Mouse (Mus musculus) NIH3T3 (cell line): ENCODE measurements around the gene Hook2.

Source experiments
- DNase-seq: peaks from one replicate; pipeline ENCODE4 v3.0.0-alpha.2; 2012; ENCODE audit warnings: low read depth

Hook2 gene

DNA sequence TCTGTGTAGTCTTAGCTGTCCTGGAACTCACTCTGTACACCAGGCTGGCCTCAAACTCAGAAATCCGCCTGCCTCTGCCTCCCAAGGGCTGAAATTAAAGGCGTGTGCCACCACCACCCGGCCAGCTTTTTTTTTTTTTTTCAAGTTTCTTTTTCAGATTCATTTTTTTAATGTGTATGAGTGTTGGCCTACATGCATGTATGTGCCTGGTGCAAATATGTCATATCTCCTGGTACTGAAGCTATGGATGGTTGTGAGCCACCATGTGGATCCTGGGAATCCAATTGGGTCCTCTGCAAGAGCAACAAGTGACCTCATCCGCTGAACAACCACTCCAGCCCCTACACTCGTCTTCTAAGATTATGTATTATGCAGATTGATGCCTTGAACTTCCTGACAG lies 3.0 kb upstream of the Hook2 start:
- DNase-seq: no peak

DNA sequence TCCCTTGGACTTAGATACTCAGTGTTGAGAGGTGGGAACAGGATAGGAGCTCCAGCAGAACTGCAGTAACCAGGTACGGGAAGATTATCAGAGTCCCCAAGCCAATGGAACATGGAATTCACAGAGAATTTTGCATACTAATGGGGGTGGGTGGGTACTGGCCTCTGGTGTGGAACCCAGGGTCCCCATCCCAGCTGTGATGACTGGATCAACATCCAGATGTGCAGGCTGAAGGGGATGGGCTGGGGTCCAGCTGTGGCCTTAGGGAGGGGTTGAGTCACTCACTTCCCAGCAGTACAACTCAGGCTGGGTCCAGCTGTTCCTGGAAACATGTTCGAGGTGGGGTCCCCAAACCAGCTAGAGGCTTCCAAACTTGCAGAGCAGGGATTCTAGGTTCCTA lies 2.5 kb upstream of the Hook2 start:
- peak; percentile 53 for DNase-seq

DNA sequence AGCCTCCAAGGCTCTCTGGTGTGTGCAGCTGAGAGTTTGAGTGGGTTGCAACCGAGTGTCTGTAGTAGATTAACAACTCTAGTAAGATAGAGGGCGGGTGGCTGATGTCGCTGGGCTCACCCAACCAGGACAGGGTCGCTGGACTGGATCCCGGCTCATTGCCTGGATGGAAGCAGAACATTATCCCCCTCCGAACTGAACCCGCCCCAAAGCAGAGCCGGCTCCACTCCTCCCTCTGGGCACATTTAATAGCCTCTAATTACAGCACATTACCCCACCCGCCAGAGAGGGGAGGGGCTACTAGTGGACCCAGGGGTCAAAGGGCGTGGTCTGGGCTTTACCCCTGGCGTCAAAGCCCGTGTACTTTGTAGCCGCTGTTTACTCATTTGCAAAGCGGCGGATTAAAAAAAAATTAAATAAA lies 1.1 kb upstream of the Hook2 start:
- DNase-seq: peak; percentile 67

DNA sequence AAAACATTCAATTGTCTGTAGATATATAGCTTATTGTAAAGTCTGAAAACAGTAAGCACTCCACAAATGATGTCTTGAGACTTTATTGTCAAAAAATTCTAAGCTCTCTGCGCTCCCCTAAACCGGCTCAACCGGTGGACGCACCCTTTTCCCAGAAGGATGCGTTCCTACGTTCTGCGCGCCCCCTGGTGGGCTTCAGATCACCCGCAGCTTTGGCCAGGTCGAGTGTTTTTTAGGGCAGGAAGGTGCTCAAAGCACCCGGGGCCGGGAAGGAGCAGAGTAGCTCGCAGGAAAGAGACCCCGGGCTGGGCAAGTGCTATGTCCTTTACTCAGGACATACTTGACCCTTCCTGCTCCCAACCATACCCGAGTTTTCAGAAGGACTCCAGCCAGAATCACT lies 593 bp upstream of the Hook2 start:
- peak; percentile 98 for DNase-seq

DNA sequence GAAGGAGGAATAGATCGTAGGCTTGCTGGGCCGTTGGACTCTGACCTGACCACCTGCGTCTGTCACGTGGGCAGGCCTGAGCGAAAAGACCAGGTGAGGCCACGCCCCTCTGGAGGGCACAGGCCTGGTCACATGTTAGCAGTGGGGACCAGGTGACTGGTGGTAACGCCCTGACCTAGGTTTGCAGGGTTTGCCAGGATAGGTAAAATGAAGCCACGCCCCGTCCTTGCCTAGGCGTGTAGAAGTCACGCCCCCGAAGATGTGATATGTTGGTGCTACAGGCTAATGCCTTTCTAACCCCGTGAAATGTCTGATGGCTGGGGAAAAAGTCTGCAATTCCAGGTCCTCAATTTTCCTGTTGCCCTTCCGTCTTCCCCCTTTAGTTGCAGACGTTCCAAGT lies 433 bp downstream of the Hook2 start:
- no peak for DNase-seq

DNA sequence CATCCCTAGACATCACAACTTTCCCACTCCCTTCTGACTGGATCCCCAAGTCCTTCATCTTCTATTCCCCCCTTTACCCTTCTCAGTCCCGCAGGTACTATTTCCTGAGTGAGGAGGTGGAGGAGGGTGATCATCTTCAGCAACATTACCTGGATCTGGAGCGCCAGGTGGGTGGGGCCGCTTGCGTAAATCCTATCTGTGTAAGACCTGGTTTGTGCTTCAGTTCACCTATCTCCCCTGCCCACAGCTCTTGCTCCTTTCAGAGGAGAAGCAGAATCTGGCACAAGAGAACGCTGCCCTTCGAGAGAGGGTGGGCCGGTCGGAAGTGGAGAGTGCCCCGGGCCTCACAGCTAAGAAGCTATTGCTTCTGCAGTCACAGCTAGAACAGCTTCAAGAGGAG lies 4.0 kb downstream of the Hook2 start:
- DNase-seq: no peak

DNA sequence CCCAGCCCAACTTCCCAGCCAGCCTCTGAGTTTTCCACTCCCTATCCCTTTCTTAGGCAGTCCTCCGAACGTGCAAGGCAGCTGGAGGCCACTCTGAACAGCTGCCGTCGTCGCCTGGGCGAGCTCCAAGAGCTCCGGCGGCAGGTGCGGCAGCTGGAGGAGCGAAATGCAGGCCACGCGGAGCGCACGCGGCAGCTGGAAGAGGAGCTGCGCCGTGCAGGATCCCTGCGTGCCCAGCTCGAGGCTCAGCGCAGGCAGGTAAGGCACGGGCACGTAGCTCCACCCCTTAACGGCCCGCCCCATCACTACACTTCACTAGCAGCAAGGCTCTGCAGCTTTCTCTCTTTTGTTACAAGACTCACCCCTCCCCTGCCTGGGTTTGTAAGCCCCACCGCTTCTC lies 5.3 kb downstream of the Hook2 start:
- DNase-seq: no peak

DNA sequence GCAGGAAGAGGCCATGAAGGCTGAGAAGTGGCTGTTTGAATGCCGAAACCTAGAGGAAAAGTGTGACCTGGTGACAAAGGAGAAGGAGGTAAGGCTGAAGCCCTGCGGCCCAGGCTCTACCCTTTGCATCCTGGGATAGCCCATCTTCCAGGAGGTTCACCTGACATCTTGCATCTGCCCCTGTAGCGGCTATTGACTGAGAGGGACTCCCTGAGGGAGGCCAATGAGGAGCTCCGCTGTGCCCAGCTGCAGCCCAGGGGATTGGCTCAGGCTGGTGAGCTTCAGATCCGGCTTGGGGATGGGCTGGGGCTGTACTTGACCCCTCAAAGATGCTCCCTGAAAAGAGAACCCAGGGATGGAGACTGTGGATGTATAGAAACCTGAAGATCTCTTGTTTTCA lies 6.6 kb downstream of the Hook2 start:
- no peak for DNase-seq

DNA sequence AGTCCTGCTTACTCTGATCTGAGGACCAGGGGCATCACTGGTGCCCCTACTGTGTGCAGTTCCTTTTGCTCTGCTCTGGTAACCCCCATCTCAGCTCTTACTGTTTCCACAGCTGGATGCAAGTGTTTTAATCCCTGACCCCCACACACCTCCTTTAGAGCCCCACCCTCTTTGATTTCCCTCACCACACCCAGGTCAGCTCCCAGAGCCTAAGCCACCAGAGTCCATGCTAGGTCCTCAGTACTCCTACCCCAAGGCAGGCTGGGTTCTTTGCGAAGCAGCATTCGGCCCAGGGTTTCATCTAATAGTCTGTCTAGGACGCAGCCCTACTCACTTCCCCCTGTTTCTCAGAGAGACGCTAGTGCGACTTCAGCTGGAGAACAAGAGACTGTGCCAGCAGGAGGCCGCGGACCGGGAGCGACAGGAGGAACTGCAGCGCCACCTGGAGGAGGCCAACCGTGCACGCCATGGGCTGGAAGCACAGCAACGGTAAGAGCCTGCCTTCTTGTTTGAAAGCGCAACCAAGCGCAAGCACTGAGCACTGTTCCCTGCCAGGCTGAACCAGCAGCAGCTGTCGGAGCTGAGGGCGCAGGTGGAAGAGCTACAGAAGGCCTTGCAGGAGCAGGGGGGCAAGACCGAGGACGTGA lies 7.4 kb downstream of the Hook2 start:
- DNase-seq: peak; percentile 91

DNA sequence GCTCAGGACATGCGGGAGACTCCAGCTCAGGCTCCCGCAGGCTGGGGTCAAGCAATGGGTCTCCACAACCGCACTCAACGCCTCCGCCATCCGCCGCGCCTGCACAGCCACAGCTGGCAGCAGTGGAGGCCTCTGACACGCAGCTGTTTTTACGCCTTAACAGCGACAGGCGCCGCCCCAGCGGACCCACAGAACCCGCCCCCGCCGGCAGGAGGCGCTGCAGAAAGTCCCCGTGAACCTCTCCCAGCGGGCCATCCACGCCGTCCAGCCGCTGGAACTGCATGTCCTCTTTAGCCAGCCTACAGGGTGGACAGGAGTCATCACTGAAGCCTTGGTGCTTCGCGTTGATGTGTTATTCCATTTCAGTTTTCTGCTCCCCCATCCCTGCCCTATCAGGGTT lies 17.3 kb downstream of the Hook2 start:
- no peak for DNase-seq

DNA sequence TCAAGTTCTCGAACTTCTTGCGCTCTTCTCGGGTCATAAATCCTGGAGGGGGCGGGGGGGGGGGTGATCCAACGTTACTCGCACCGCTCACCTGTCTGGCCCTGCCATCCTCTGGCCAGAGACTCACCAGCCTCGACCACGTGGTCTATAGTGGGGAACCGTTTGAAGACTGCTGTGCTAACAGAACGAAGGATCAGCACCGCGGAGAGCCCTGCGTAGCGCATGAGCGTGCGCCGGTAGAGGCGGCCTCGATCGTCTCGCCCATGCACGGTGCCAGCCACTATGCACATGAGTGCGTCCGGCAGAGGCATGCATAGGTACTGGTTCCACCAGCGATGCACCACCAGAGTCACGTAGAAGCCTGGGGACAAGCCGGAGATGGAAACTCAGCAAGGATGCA lies 20.8 kb downstream of the Hook2 start:
- DNase-seq: no peak

DNA sequence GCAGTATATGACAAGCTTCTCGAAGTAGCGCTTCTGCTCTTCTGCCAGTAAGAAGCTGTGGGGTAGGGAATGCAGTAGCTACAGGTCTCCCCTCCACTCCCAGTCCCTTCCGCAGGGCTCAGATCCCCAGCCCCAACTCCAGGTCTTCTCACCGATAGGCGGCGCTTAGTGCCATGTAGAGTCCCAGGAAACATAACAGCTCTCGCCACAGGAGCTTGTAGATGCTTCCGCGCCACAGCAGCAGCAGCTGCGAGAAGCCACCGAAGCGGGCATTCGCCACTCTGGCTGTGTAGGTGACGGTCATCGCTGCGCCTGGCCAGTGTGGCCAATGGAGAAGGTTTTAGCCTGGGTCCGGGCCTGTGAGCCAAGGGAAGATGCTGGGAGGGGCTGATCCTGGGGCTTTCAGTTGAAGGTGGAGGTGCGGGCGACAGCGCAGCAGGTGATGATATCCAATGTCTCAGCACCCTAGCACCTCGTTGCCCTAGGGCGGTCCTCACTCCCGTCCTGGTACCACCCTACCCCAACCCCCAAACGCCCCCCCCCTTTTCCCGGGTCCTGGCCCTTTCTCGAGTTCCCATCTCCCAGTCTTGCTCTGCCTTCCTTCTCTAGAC lies 22.9 kb downstream of the Hook2 start:
- DNase-seq: peak; percentile 41

DNA sequence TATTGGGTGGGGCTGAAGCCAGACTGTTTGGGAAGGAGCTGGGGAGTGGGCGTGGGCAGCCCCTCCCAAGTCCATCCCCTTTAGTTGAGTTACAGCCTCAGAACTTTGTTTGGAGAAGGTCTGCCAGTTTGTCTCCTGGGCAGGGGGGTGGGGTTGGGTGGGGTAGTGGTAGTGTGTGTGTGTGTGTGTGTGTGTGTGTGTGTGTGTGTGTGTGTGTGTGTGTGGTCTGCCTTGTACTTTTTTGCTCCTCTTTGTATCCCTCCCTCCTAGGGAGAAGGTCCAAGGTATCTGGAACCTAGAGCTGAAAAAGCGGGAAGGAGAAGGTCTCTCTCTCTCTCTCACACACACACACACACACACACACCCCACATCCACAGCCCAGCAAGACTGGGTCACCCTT lies 24.0 kb downstream of the Hook2 start, which contains the start of gene Best2:
Gene Best2, minus strand, starts transcription at position 101 of the 400 bp plus-strand sequence.
- no peak for DNase-seq

DNA sequence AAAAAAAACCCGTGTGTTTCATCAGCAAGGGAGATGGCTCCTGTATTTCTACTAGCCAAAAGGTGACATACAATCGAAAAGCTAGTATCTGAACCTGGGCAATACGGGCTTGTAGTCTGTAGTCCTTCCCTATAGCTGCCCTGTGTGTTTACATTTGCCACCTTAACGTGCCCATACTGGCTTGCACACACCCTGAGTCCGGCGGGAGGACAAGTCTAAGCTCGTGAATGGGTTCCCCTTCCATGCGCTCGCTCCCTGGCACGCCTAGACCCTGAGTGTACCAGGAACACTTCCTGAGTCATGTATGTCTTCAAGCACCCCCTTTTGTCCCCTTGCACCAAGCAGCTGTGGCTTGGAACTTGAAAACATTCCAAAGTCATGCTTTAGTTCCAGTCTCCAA lies 26.3 kb downstream of the Hook2 start:
- DNase-seq: no peak

DNA sequence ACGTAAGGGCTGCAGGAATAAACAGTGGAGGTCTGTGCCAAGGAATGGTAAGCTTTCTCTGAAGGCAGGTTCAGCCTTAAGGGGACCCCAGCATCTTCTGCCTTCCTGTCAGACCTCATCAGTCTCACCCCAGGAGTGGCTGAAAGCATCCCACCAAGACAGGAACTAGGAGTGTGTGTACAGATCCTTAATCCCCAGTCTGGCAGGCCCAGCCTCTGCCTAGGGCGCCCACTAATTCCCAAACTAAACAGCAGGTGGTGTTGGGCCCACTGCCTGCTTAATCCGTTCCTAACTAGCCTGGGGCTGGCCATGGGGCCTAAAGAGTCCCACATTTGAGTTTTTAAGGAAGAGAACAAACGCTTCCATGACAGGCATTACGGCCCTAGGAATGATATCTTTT lies 26.8 kb downstream of the Hook2 start:
- DNase-seq: peak; percentile 24

DNA sequence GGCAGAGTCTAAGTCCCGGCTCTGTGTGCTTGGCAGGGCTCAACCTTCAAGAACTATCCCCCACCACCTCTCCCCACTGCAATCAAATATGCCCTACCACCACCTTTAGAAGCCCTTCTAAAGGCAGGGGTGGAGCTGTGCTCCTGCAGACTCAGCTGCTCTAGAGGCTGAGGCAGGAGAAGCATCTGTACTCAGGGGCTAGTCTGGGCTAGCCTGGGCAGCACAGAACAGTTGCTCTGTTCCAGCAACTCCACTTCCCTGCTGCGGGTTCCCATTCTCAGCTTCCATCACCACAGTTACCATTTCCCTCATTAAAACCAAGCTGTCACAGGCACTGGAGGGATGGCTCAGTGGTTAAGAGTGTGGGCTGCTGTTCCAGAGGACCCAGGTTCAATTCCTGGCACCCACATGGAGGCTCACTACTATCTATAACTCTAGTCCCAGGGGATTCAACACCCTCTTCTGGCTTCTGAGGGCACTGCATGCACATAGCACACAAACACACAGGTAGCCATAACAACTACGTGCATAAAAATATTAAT lies 31.2 kb downstream of the Hook2 start:
- DNase-seq: no peak

DNA sequence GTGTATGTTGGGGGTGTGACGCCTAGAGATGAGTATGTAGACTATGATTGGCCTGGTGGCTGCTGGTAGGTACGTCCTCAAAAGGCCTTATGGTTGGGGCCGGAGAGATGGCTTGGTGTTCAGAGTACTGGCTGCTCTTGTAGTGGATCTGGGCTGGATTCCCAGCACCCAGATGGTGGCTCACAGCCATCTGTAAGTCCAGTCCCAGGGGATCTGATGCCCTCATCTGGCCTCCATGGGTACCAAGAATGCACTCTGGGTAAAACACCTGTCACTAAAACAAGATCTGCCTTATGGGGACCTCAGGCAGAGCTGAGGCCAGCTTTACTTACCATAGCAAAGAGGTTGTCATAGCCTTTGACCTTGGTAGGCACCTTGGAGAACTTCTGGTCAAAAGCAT lies 33.4 kb downstream of the Hook2 start:
- no peak for DNase-seq

DNA sequence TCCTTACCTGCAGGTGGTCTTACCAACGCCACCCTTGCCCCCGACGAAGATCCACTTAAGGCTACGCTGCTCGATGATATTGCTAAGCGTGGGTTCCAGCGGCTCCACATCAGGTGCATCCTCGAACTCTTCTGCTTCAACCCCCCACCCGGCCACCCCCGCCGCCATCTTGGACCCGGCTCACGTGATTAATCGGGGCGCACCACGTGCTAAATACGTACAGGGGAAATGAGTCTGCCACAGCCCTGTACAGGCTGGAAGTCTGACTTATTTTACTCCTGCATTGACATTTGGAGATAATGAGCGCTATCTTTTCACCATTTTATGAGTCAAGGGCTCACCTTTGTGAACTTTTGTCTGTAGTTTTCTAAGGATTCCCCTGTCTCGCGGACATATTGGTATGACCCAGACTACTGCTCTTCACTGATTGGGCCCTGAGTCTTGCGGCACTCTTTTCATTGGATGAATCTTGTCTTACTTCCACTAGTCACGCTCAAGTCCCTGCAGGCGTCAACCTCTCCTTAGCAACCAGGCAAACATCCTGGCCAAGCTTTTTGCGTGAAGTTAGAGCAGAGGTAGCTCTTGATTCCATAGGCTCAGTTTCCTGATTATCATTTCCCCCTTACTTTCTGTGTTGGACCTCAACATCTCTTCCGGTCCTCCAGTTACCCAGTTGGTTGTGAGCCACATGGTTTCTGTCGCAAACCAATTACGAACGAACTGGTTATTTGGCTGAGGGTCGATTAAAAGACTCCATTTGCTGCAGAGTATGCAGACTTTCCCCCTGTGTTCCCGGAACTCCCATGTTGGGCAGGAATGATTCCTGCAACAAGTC lies 34.9 kb downstream of the Hook2 start, which contains the start of gene Asna1:
Gene Asna1, minus strand, starts transcription at position 184 of the 835 bp plus-strand sequence.
- peak; percentile 91 for DNase-seq

DNA sequence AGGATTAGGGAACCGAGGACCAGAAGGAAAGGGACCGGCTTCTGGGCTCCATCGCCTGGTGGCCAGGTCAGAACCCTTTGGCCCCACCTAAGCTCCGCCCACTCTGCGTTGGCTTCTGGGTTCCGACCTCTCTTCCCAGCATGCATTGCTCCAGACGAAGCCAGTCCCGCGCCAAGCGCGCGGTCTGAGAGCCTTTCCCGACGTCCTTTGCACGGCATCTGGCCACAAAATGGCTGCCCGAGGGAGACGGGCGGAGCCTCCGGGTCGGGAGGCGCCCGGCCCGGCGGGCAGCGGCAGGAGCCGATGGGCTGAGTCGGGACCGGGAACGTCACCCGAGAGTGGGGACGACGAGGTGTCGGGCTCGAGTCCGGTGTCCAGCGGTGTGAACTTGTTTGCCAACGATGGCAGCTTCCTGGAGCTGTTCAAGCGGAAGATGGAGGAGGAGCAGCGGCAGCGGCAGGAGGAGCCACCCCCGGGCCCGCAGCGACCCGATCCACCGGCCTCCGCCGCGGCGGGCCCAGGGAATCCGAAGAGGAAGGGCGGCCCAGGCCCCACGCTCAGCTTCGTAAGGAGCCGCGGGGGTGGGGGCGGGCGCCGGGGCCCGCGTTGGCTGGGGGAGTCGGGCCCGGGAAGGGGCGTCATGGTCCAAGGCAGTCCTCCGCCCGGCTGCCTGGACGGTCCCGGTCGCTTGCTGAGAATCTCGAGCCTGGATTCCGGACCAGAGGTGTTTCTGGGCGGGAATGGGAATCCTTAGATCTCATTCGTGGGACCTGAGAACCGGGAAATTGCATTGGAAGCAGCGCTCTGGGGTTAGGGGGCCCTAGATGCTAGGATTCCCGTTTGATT lies 36.5 kb downstream of the Hook2 start, which contains the start of gene Trir:
Gene Trir, plus strand, starts transcription at position 154 of the 846 bp plus-strand sequence.
- DNase-seq: peak; percentile 98

DNA sequence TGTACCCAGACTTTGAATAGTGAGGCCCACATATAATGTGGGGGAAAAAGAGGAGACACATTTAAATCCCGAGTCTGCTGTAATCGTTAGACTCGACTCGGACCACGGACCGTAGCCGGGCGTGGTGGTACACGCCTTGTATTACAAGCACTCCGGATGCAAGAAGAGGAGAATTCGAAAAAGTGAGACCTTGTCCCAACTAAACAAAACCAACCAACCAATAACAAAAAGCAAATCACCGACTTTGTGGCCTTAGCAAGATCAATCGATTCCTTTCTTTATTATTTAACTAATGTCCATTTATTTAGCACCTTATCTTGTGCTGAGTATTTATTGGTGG lies 37.1 kb downstream of the Hook2 start:
- peak; percentile 35 for DNase-seq

DNA sequence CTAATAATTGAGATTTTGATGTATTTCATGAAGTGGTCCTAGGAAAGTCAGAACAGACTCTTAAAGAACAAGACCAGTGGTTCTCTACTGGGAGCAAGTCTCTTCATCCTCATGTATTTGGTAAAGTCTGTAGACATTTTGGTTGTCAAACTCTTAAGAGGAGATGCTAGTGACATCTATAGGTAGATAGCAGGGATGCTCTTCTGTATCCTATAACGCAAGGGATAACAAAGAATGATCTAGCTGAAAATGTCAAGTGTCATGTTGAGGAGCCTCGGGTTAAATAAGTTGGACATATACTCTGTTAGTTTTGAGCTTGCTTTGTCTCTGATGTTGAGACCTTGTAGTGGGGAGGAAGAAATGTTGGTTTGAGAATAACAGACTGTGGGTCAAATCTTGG lies 37.5 kb downstream of the Hook2 start:
- peak; percentile 38 for DNase-seq

DNA sequence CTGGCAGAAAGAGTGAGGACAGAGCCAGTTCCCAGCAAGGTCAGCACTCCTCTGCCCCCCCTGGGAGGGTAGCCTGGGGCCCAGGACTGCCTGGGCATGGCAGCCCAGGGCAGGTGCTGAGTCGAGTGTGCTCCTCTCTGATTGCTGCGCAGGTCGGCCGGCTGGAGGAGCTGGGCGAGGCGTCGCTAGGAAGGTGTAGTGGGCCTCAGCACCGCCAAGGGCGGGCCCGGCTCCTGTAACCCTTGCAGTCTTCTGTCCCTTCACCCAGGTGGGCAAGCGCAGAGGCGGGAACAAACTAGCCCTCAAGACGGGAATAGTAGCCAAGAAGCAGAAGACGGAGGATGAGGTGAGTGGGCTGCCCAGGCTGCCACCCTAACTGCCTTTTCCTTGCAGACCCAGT lies 38.9 kb downstream of the Hook2 start:
- DNase-seq: no peak
